Mouse (Mus musculus) midbrain, embryonic 13.5 days (tissue): Measurements from ENCODE around the gene Lig4. TPM values are rescaled to one million over a fixed set of nuclear protein-coding genes. Genes with fewer than 3 reads are reported as not detected.
A peak's percentile ranks its signal among the peaks of the same experiment; 100 is the strongest.

Experiments used
- ATAC-seq: fragments of 200-750 bp; cut with Nextera tagmentation; 2 replicates; pipeline ENCODE4 v1.8.0; 2017; ENCODE audit warnings: mild to moderate bottlenecking, moderate TSS enrichment, moderate library complexity
- H3K27ac ChIP-seq: fragments of 300-500 bp; sonication (generic); 2 replicates; pipeline ENCODE4 v1.5.1; 2015; ENCODE audit warnings: inconsistent platforms, mild to moderate bottlenecking, moderate library complexity
- H3K27me3 ChIP-seq: fragments of 300-500 bp; sonication (generic); 2 replicates; pipeline ENCODE4 v1.6.1; 2015; ENCODE audit warnings: mild to moderate bottlenecking, inconsistent platforms
- H3K36me3 ChIP-seq: fragments of 300-500 bp; sonication (generic); 2 replicates; pipeline ENCODE4 v1.6.1; 2015; ENCODE audit warnings: mild to moderate bottlenecking, inconsistent platforms
- H3K4me1 ChIP-seq: fragments of 300-500 bp; sonication (generic); replicated peaks from 2 replicates; pipeline ENCODE4 v1.6.1; 2015; ENCODE audit warnings: inconsistent platforms
- H3K4me2 ChIP-seq: fragments of 300-500 bp; sonication (generic); replicated peaks from 2 replicates; pipeline ENCODE4 v1.6.1; 2015; ENCODE audit warnings: moderate library complexity, mild to moderate bottlenecking, inconsistent platforms
- H3K4me3 ChIP-seq: fragments of 300-500 bp; sonication (generic); replicated peaks from 2 replicates; pipeline ENCODE4 v1.5.1; 2015; ENCODE audit warnings: mild to moderate bottlenecking, inconsistent platforms
- H3K9ac ChIP-seq: fragments of 300-500 bp; sonication (generic); replicated peaks from 2 replicates; pipeline ENCODE4 v1.6.1; 2015; ENCODE audit warnings: mild to moderate bottlenecking, inconsistent platforms
- H3K9me3 ChIP-seq: fragments of 300-500 bp; sonication (generic); 2 replicates; pipeline ENCODE4 v1.6.1; 2016; ENCODE audit warnings: mild to moderate bottlenecking, inconsistent platforms
- WGBS: fragments of 180-500 bp; shearing (Covaris S2); methylation state at CpG from one replicate; pipeline ENCODE4 v1.1.7; 2015; 5-methylcytosine and 5-hydroxymethylcytosine counted together
- polyA plus RNA-seq: library from polyadenylated mRNA; unstranded; fragments of >200 nt; fragmentation: Nextera tagmentation; extraction: Ambion mirVana; gene quantifications from 2 replicates; pipeline ENCODE4 v1.2.1, GENCODE M21; 2015

Gene Lig4
- 11.4 and 13.6 TPM in 2 replicates for polyA plus RNA-seq

DNA sequence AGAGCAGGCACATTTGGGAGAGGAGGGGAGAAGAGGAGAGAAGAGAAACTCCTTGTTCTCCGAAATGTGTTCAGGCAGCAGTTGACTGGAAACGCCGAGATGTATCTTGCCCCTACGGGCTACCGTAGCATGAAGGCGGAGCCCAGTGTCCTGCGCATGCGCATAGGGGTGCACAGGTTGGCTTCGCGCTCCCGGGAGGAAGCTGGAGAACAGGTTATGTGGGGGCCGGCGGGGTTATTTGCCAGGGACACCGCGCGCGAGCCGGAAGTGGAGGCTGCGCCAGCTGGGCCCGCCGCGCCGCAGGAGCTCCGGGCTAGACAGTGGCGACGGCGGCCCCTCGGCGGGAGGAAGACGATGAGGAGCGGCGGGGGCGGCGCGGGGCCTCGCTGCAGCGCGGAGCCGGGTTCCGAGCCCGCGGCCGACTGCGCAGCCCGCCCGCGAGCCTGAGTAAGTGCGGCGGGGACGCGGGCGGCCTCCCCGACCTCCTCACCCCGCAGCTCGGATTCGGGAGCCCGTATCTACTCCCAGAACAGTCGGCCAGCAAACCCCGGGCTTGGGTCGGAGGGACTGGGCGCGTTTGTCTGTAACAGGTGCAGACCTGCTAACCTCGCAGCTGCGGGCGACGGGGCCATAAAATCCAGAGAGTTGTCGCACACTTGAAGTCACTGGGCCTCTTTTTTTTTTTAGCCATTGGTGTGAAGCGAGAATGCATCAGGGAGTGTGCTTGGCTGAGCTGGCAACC lies at the start of gene Lig4, which contains the start of gene Abhd13:
TSS of gene Lig4 (minus strand) at position 114 of the 742 bp plus-strand sequence.
TSS of gene Abhd13 (plus strand) at position 135 of the 742 bp plus-strand sequence.
- peak within 1 kb of the TSS; percentile 74 for H3K4me2 ChIP-seq
- ATAC-seq: peak; percentile 57
- WGBS: under 1% methylated on average over 68 of the region's 68 CpGs
- H3K9ac ChIP-seq: peak within 1 kb of the TSS; percentile 96
- peak within 1 kb of the TSS; percentile 93 for H3K4me3 ChIP-seq
- no peaks in the 10 kb centered on the region for H3K9me3 ChIP-seq
- no peaks in the 10 kb centered on the region for H3K27me3 ChIP-seq
- H3K36me3 ChIP-seq: peaks cover 9% of the 10 kb centered on the region
- H3K4me1 ChIP-seq: peaks cover 43% of the 10 kb centered on the region
- peak within 1 kb of the TSS; percentile 84 for H3K27ac ChIP-seq

DNA sequence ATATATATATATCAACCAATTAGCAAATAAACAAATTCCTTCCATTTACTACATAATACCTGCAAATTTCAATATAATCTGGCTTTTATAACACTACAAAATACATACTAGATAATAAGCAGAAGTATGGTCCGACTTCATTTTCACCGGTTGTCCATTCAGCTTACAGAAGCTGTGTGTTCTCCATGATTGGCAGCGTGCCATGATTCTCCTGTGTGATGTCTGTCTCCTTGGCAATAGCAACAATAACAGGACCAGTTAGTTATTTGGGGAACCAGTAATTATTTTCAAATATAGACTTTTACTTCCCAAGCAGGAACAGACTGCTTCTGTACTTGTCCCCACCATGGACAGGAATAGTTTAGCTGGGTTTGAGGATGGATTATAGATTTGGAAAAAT lies 39.7 kb upstream of the Lig4 start:
- H3K9ac ChIP-seq: no peak overlapping the region
- peaks cover 3% of the 10 kb centered on the region; the same call in 1 of the 2 replicates for H3K4me1 ChIP-seq
- no peak overlapping the region for H3K4me3 ChIP-seq
- no peak overlapping the region for H3K27ac ChIP-seq
- 0 out of 2 replicates have a peak, but pooled peaks cover 6% of the 10 kb centered on the region for H3K27me3 ChIP-seq
- 55% methylated on average over 3 of the region's 3 CpGs for WGBS
- no peaks in the 10 kb centered on the region for H3K36me3 ChIP-seq
- no peak overlapping the region for H3K4me2 ChIP-seq
- no peaks in the 10 kb centered on the region for H3K9me3 ChIP-seq
- no peak for ATAC-seq

DNA sequence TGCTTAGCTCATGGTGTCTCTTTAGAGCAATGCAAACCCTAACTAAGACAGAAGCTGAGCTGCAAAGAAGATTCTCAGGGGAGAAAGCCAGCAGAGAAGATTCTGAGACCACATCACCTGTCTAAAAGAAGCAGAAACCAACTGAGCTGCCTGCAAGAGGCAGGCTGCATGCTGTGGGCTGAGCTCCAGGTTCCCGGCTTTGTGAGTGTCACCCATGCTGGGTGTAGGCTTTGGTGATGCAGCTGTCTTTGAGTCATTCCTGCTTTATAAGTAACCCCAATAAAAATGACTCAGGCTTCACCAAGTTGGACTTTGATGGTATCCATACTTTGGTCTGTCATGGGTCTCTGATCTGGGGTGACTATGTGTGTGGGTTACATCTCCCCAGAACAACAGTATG lies 38.8 kb upstream of the Lig4 start:
- ATAC-seq: no peak
- H3K4me2 ChIP-seq: no peak overlapping the region
- WGBS: 83% methylated on average over 1 of the region's 1 CpGs

DNA sequence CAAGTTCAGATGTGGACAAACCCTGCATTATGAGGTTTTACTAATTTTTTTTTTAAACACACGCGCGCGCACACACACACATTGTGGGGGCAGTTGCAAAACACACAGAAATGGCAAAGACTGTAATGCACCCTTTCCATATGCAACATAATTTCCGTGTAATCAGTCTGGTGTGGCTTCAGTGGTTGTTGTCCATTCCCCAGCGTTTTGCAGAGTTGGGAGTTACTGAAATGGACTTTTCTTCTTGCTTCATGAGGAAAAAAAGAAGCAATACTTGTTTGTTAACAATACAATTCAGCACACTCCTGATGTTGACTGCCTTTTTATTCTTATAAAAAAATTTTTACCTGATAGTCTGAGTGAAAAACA lies 30.2 kb upstream of the Lig4 start:
- no peaks in the 10 kb centered on the region for H3K36me3 ChIP-seq
- no peaks in the 10 kb centered on the region for H3K9me3 ChIP-seq
- no peak overlapping the region for H3K27ac ChIP-seq
- peaks cover 23% of the 10 kb centered on the region for H3K27me3 ChIP-seq
- peak; percentile 38; the same call in 1 of the 2 replicates for ATAC-seq
- H3K4me2 ChIP-seq: peak overlapping the region; percentile 73
- H3K9ac ChIP-seq: no peak overlapping the region
- WGBS: 38% methylated on average over 6 of the region's 6 CpGs
- H3K4me1 ChIP-seq: peaks cover 14% of the 10 kb centered on the region
- H3K4me3 ChIP-seq: peak overlapping the region; percentile 48

More for the DNA sequence above, 38.8 kb upstream of the Lig4 start:
- Histone ChIP-seq H3K27me3 (0 out of 2 replicates have a peak, but pooled peaks cover 6% of the 10 kb centered on the region), H3K9ac (no peak overlapping the region), H3K36me3 (no peaks in the 10 kb centered on the region), H3K27ac (no peak overlapping the region), H3K4me3 (no peak overlapping the region), H3K9me3 (no peaks in the 10 kb centered on the region), H3K4me1 (peaks cover 3% of the 10 kb centered on the region; the same call in 1 of the 2 replicates)

DNA sequence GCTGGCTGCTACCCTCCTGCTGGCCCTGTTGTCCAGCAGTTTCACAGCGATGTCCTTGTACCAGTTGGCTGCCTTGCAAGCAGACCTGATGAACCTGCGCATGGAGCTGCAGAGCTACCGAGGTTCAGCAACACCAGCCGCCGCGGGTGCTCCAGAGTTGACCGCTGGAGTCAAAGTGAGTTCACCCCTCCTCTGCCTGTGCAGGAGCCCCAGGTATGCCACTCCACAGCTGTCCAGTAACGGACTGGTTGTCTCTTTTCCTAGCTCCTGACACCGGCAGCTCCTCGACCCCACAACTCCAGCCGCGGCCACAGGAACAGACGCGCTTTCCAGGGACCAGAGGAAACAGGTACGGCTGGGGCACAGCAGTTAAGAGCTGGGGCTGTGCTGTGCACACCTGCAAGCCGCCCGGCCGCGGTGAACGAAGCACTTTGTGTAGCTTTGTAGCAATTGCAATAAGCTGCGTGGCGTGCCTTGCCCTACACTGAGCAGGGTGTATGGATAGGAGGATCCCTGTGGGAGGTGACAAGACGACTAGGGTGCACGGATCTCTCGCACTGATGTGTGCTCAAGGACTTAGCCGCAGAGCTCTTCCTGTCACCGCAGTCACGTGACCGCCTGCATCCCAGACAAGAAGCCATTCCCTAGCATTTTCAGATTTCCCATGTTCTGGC lies 29.6 kb upstream of the Lig4 start:
- Histone ChIP-seq H3K36me3 (no peaks in the 10 kb centered on the region), H3K4me2 (peak overlapping the region; percentile 73), H3K9me3 (no peaks in the 10 kb centered on the region), H3K9ac (peak overlapping the region; percentile 62), H3K4me1 (peaks cover 14% of the 10 kb centered on the region), H3K4me3 (peak overlapping the region; percentile 48), H3K27ac (no peak overlapping the region), H3K27me3 (peaks cover 23% of the 10 kb centered on the region)
- 5% methylated on average over 29 of the region's 29 CpGs for WGBS
- peak; percentile 82 for ATAC-seq

DNA sequence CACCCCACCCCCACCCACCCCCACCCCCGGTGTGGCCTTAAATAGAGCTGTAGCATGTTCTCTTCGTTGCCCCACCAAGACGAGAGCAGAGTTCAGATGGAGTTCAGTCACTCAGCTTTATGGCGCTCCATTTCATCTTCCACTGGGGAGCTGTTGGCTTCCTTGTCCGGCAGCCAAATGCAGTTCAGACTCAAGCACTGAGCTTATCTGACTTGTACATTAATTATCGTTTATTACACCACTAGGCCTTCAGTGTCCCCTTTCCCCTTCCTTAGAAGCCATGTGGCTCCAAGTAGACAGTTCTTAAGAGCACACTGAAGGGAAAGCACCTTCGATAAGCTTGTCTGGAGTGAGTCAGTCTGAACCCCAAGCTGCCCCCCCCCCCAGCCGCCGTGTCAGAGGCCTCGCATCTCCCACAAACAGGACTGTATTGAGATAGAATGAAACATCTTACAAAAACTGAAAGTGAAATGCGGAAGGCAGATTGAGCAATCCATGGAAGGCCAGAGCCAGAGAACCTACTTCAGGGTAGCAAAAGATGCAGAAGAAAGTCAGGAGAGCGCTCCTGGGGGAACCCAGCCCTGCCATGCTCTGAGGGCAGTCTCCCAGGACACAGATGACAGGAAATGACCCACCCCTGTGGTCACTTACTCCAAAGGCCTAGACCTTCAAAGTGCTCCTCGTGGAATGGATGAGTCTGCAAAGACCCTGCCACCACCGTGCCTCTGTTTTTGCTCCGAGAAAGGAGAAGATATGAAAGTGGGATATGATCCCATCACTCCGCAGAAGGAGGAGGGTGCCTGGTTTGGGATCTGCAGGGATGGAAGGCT lies 28.9 kb upstream of the Lig4 start, which contains the start of gene Tnfsf13b:
TSS of gene Tnfsf13b (plus strand) at position 312 of the 830 bp plus-strand sequence.
- no peaks in the 10 kb centered on the region for H3K36me3 ChIP-seq
- H3K9ac ChIP-seq: peak within 1 kb of the TSS; percentile 62
- peaks cover 23% of the 10 kb centered on the region for H3K27me3 ChIP-seq
- peak within 1 kb of the TSS; percentile 73 for H3K4me2 ChIP-seq
- H3K4me1 ChIP-seq: peaks cover 14% of the 10 kb centered on the region
- no peaks in the 10 kb centered on the region for H3K9me3 ChIP-seq
- peak within 1 kb of the TSS; percentile 48 for H3K4me3 ChIP-seq
- H3K27ac ChIP-seq: no peak within 1 kb of the TSS
- no peak for ATAC-seq
- 77% methylated on average over 16 of the region's 16 CpGs for WGBS

DNA sequence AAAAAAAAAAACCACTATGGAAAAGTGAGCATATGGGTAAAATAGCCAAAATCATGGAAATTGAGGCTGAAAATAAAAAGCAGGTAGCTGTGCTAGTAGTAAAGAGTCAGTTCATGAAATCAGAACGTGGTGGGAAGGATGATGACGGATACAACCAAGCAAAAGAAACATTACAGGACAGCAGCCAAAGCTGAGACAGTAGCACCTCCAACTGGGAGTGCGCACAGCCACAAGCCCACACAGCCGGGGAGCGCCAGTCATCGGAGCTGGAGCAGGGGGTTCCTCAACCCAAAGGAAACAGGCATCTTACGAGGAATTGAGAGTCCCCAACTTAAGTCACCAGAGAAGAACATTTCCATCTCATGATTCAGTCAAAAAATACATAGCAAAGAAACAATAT lies 26.6 kb upstream of the Lig4 start:
- peaks cover 13% of the 10 kb centered on the region for H3K4me1 ChIP-seq
- H3K9ac ChIP-seq: no peak overlapping the region
- no peaks in the 10 kb centered on the region for H3K36me3 ChIP-seq
- H3K4me2 ChIP-seq: no peak overlapping the region
- no peak overlapping the region for H3K27ac ChIP-seq
- no peak overlapping the region for H3K4me3 ChIP-seq
- WGBS: 78% methylated on average over 7 of the region's 7 CpGs
- no peaks in the 10 kb centered on the region for H3K9me3 ChIP-seq
- peaks cover 23% of the 10 kb centered on the region for H3K27me3 ChIP-seq
- no peak for ATAC-seq

DNA sequence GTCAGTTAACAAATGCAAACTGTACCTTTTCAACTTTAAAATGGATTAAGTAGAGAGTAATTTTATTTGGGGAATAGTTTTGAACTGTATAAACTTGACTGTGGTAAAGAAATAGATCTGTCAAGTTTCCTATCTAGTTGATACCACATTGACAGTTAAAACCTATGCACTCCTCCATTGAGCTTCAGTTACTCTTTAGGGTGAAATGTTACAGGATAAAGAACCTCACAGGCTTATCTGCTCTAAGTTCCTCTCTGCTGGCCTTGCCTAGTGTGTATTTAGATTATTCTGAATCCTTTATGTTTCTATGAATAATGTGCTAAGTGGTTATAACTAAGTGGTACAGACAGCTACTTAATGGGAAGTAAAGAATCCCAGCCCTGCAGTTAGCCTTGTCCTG lies 2.7 kb upstream of the Lig4 start:
- no peak overlapping the region for H3K4me2 ChIP-seq
- no peak overlapping the region for H3K9ac ChIP-seq
- H3K4me1 ChIP-seq: peaks cover 39% of the 10 kb centered on the region
- H3K27ac ChIP-seq: no peak overlapping the region
- no peaks in the 10 kb centered on the region for H3K9me3 ChIP-seq
- no peaks in the 10 kb centered on the region for H3K27me3 ChIP-seq
- no peak overlapping the region for H3K4me3 ChIP-seq
- 0 out of 2 replicates have a peak, but pooled peaks cover 6% of the 10 kb centered on the region for H3K36me3 ChIP-seq
- ATAC-seq: no peak

DNA sequence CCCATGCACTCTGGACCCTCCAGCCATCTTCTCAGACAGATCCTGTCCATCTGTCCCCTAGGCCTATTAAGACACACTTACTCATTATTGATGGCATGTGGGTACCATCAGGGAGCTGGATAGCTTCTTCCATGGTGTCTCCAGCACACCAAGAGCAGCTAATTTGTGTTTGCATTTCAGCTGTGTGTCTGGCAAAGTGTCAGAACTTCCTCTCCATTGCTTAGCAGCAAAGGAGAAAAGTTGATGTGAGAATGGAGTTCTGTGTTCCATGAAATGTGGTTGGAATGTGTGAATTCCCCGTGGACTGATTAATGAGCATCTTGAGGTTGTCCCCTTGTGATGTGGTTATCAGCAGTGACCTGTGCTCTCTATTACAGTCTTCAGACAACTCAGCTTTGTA lies 2.3 kb upstream of the Lig4 start:
- H3K4me2 ChIP-seq: no peak overlapping the region
- ATAC-seq: no peak

DNA sequence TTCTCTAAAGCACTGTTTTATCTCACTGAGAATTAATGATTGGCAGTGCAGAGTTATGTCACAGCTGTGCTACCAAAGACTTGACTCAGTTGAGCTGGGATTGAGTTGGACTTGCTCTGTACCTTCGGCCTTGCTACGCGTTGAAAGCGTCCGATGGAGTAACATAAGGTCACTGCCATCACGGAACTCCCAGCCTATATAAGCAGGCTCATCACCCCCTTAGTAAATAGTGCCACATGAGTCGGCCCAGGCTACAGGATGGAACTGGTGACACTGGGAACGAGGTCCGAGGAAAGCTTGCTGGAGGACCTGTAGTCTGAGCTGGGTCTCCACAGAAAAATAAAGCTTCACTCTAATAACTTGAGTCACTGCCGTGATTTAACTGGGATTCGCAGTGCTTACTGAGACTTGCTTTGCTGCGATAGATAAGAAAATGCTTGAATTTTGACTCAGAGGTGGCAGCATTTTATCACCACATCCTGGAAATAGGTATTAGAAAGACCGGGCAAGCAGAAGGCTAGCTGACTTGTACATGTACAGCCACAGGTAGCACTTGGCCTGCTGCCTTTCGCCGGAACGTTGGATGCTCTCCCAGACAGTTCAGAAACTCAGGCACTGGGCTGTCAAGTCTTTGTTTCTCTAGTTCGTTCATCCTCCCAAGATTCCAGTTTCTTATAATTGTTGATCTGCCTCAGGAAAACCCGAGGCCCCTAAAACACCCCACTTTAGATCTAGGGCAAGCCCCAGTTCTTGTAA lies 1.2 kb upstream of the Lig4 start:
- H3K4me1 ChIP-seq: peaks cover 43% of the 10 kb centered on the region
- no peaks in the 10 kb centered on the region for H3K27me3 ChIP-seq
- peak overlapping the region; percentile 74 for H3K4me2 ChIP-seq
- no peaks in the 10 kb centered on the region for H3K9me3 ChIP-seq
- no peak overlapping the region for H3K27ac ChIP-seq
- no peak for ATAC-seq
- WGBS: 63% methylated on average over 18 of the region's 18 CpGs
- H3K4me3 ChIP-seq: peak overlapping the region; percentile 93
- peak overlapping the region; percentile 96 for H3K9ac ChIP-seq
- peaks cover 4% of the 10 kb centered on the region; the same call in 1 of the 2 replicates for H3K36me3 ChIP-seq

More for the DNA sequence above, 2.3 kb upstream of the Lig4 start:
- Histone ChIP-seq H3K9me3 (no peaks in the 10 kb centered on the region), H3K27ac (no peak overlapping the region), H3K36me3 (0 out of 2 replicates have a peak, but pooled peaks cover 6% of the 10 kb centered on the region), H3K4me3 (no peak overlapping the region), H3K4me1 (peaks cover 43% of the 10 kb centered on the region), H3K27me3 (no peaks in the 10 kb centered on the region), H3K9ac (no peak overlapping the region)
- WGBS: 89% methylated on average over 1 of the region's 1 CpGs

DNA sequence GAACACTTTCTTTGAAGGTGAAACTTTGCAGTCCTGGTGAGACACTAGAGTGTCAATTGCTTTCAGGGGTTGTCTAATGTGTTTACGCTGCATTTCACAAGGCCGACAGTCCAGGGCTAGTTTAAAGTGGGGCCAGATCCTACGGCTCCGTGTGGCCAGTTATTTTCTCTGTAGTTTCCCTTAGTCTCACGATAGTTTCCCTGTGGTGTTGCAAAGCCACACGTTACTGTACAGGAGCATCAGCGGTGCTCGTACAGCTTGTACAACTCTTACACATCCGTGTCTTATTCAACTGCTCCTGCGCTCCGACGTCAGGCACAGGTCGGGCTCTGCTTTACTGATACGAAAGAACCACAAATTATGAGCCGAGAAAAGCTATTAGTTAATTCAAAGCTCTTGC lies 470 bp downstream of the Lig4 start:
- H3K4me3 ChIP-seq: peak overlapping the region; percentile 93
- H3K9ac ChIP-seq: no peak overlapping the region
- H3K27ac ChIP-seq: no peak overlapping the region; the same call in 1 of the 2 replicates
- peak; percentile 7; the same call in 1 of the 2 replicates for ATAC-seq
- H3K27me3 ChIP-seq: no peaks in the 10 kb centered on the region
- peak overlapping the region; percentile 74 for H3K4me2 ChIP-seq
- peaks cover 16% of the 10 kb centered on the region for H3K36me3 ChIP-seq
- H3K9me3 ChIP-seq: no peaks in the 10 kb centered on the region
- peaks cover 43% of the 10 kb centered on the region for H3K4me1 ChIP-seq
- WGBS: 54% methylated on average over 15 of the region's 15 CpGs
